Mouse (Mus musculus) granulocyte monocyte progenitor cell, adult 5-6 weeks (primary cell): ENCODE results near the gene Cdkn2aip. TPM values are rescaled to one million over a fixed set of nuclear protein-coding genes. Genes with fewer than 3 reads are reported as not detected.

Experiments used
- ATAC-seq: replicated peaks from 2 replicates; pipeline ENCODE4 v1.8.0; 2016; ENCODE audit warnings: mild to moderate bottlenecking, moderate TSS enrichment, inconsistent platforms; ENCODE audit not compliant: poor library complexity, severe bottlenecking
- total RNA-seq, 2 experiments: library from RNA; stranded (forward) in 1 of 2; stranded (reverse) in 1 of 2; fragments of 200-712, 200-1000 nt in 1 of 2; fragments of >200 nt in 1 of 2; fragmentation: Nextera tagmentation in 1 of 2; gene quantifications; 2 replicates each; pipeline ENCODE4 v1.2.3; 2014 to 2017

Gene Cdkn2aip
- total RNA-seq, 2 experiments from 2014 or later = 13.9 to 19.7 TPM

DNA sequence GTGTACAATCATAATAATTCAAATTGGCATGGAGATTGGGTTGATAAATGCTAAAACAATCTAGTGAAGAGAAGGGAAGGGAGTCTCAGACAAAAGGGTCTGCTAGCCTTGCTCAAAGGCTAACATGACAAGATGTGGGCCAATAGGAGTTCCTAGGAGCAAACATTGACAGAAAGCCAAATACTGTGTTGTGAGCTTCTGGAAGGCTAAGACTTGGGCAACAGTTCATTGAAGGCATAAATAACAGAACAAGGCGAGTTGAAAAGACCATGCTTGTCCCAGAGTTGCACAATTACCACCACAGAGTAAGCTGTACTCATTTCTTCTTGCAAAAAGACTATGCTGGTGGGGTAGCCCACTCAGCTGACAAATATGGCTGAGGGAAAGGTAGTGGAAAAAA, 16.0 kb downstream of the Cdkn2aip start:
- ATAC-seq = no peak

- no peak for ATAC-seq
Measured at GRCm38 (mm10) chr8:47695431-47696105, 18.2 kb downstream of the Cdkn2aip start.

GRCm38 (mm10) chr8:47693119-47693518, 20.6 kb downstream of the Cdkn2aip start:
- ATAC-seq = peak; percentile 36; the same call in 1 of the 2 replicates

GRCm38 (mm10) chr8:47691831-47692230, 21.9 kb downstream of the Cdkn2aip start:
- 0 out of 2 replicates have a peak, but pooled peaks have one; percentile 14 for ATAC-seq

DNA sequence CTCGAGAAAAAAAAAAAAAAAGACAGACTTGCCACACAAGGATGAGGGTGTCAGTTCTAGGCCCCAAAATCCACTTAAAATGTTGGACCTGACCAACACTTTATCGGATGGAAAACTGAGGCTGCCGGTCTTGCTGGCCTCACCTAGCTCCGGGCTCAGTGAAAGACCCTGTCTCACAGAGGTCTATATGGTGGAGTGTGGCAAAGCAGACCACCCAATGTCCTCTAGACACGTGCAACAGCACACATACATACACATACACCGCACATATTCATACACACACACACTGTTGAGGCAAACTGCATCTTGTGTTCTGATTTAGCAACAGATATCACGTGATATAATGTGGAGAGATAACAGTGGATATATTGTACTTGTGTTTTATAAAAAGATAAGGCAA, 22.4 kb downstream of the Cdkn2aip start:
- ATAC-seq = no peak

DNA sequence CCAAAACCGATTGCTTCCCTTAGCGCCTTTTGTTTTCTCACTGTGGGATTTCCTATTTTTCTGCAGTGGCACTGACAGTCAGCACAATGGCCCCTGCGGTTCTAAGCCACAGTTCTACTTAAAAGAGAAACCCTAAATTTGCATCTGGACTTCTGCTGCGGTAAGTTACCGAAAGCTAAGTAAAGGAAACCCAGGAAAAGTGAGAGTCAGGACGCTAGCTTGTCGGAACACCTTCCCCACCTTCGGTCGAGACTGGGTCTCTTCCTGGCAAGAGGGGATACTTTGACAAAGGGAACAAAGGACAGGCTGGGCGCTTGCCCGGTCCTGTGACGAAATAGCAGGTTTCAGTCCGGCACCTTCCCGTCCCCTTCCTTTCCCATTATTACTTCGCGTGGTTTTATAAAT, 23.1 kb downstream of the Cdkn2aip start:
- peak; percentile 68 for ATAC-seq

- ATAC-seq = peak; percentile 76
Measured at GRCm38 (mm10) chr8:47689704-47690326, 23.9 kb downstream of the Cdkn2aip start.

- ATAC-seq = peak; percentile 29; the same call in 1 of the 2 replicates
Measured at GRCm38 (mm10) chr8:47684441-47684840, 29.3 kb downstream of the Cdkn2aip start.

DNA sequence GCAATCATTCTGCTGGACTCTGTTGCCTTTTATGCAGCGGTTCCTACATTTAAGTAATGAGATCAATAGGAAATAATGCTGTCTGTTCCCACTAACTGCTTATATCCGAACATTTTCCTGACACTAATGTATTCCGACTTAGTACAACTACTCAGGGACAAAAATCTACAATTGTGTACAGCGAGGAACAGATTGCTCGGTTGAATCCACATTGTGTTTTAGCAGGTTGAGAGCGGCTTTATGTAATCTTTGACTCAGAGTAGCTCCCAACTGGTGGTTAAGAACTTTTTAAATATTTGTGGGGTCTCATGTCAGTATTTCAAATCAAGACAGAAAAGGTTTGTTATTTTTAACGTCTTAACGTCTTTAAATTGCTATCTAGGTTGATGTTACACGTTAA, 29.7 kb downstream of the Cdkn2aip start:
- ATAC-seq = no peak

GRCm38 (mm10) chr8:47680306-47680705, 33.4 kb downstream of the Cdkn2aip start:
- ATAC-seq = peak; percentile 65

DNA sequence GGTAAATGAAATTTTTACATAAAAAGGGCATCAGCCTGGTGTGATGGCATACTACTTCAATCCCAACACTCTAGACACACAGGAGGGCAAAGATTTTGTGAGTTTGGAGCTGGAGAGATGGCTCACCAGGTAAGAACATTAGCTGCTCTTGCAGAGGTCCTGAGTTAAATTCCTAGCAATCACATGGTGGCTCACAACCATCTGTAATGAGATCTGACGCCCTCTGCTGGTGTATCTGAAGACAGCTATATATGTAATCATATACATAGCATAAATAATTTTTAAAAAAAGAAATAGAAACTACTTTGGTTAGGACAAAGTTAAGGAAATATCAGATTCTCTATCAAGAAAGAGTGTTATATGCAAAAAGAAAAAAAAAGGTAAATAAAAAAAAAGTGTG, 34.1 kb downstream of the Cdkn2aip start:
- no peak for ATAC-seq

DNA sequence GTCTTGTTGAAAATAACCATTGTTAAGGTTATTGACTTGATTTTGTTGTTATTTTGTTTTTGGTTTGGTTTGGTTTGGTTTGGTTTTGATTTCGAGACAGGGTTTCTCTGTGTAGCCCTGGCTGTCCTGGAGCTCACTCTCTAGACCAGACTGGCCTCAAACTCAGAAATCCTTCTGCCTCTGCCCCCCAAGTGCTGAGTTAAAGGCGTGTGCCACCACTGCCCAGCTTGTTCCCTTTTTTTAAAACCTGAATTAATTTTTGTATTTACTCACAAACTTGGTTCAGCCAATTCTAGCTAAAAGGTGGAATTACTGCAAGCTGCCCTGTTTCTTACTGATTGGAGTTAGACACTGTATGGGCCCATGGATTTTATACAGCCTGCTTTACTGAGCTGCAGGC, 37.1 kb downstream of the Cdkn2aip start:
- ATAC-seq = no peak

DNA sequence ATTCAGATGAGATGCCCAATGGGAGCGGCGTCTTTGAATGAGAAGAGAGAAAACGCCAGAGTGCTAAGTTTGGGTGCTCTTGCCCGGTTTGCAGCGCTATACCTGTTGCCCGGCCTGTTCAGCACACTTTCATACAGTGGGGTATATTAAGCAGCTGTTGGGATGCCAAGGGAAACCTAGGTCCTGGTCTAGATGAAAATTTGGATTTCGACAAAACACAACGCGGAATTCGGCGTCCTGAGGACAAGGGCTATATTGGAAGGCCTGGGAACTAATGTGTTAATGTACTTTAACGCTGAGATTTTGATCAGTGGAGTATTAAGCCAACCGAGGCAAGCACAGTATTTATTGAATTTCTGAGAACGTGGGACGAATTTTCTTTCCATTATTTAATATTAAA, 37.5 kb downstream of the Cdkn2aip start:
- no peak for ATAC-seq

DNA sequence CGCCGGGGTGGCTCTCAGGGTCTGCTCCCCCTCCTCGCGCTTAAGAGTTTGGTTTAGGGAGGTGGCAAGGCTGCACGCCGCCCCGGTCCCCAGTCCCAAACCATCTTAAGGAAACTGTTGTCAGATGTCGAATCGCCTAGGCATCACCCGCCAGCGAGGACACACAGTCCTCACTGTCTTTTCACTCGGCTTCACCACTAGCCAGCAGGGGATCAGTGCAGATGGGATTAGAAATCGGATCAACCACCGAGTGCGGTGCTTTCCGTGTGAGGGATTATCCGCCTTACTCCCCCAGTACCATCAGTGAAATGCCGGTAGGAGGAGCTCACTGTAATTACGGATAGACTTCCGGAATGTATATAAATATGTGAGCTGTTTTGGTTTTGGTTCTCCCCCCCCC, 37.9 kb downstream of the Cdkn2aip start:
- peak; percentile 17 for ATAC-seq

- ATAC-seq = peak; percentile 64
Measured at GRCm38 (mm10) chr8:47674777-47675710, 38.7 kb downstream of the Cdkn2aip start, which contains the start of gene Ing2. Gene Ing2 (minus strand): TSS chr8:47675556.

DNA sequence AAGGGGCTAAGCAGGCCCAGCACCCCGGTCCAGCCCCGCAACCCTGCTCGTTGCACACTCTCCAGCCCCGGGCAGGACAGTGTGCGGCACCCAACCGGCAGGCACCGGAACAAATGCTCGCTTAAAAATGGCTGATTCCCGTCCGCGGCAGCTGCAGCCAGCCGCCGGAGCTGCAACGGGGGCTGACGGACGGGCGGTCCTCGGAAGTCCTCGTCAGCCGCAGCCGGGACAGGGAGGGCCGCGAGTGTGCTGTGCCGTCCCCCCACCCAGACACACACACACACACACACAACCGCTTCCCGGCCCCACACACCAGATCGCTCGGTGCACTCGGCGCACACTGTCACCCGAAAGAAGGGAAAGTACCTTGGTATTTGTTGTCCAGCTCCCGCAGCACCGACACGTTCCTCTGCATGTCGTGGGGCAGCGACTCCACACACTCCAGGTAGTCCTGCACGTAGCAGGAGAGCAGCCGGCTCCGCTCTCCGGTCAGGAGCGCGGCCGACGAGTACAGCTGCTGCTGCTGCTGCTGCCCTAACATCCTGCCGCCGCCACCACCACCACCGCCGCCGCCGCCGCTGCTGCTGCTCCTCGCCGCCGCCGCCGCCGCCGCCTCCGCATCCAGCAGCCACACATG, 39.5 kb downstream of the Cdkn2aip start:
- ATAC-seq = no peak

- ATAC-seq = peak; percentile 50
Measured at GRCm38 (mm10) chr8:47673317-47674139, 40.2 kb downstream of the Cdkn2aip start.

DNA sequence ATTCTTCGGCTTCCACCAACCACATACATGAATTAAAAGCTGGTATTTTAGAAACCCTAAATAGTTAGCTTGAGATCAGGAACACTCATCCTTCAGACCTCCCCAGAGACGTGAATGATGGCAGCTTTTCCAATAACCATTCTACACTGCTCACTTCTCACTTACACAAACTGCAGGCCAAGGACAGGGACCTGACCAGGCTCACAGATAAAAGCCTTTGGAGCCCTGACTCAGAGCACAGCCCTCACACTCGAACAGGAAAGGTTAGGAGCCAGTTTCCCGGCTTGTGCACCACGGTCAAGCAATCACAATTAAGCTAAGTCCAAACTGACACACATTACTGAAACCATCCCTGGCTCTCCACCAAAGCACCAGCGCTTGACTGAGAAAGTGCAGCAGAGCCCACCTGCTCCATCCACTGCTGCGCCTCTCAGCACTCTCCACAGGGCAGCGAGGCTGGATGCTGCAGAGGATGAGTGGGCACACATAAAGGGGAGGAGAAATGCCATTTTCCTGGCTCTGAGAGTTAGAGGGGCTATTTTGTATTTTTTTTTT, 49.4 kb downstream of the Cdkn2aip start:
- no peak for ATAC-seq

- no peak for ATAC-seq
Measured at GRCm38 (mm10) chr8:47663201-47663600, 50.5 kb downstream of the Cdkn2aip start.
